Mouse (Mus musculus): ENCODE measurements around the gene Snrpa. TPM values are rescaled to one million over a fixed set of nuclear protein-coding genes. Genes with fewer than 3 reads are reported as not detected.

The Snrpa gene
- total RNA-seq, 2 experiments from 2014 or later: 83.1 to 89.2 TPM

DNA sequence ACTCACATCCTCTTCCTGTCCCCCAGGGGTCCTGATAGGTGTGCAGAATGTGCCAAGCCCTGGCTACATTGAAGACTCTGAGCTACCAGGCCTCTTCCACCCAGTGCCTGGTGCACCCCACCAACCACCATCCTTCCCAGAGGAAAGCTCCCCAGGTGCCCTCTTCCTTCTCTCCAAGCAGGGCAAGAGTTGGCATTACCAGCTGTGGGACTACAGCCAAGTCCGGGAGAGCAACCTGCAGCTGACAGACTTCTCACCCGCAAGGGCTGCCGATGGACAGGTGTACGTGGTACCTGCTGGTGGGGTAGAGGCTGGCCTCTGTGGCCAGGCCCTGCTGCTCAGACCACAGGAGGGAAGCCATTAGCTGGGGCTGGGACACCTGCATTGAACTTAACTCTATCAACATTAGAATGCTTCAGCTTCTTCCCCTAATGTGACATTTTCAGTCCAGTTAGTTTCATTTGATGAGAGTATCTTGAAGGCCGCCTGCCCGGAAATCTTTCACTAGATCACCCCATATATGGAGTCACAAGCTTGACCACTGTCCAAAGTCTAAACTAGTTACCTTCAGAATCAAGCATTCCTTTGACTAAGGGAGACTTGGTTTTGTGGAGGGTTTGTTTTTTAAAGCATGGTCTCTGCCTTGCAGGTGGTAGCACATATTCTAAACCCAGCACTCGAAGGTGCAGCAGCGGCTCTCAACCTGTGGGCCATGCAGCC lies 7.8 kb upstream of the Snrpa start:
- no peak for DNase-seq (ENCODE audit: extremely low spot score in 1 of 2, low spot score in 1 of 2)

DNA sequence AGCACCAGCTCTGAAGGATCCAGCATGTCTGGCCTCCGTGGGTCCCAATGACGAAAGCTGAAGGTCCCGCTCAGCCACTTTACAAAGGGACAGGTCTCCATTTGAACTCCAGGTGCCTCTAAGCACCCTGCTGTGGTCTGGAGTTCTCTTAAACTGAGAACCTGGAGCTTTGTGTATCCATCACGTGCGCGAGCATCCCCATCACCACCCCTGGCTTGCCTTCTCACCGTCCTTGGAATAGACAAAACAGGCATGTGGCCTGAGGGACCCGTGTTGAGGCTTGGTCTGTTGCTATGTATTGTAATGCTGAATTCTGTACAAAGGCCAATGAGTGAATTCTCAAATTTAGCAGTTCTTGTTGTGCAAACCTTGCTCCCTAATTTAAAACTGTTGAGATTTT lies 2.7 kb upstream of the Snrpa start:
- DNase-seq (ENCODE audit: extremely low spot score in 1 of 2, low spot score in 1 of 2): no peak

DNA sequence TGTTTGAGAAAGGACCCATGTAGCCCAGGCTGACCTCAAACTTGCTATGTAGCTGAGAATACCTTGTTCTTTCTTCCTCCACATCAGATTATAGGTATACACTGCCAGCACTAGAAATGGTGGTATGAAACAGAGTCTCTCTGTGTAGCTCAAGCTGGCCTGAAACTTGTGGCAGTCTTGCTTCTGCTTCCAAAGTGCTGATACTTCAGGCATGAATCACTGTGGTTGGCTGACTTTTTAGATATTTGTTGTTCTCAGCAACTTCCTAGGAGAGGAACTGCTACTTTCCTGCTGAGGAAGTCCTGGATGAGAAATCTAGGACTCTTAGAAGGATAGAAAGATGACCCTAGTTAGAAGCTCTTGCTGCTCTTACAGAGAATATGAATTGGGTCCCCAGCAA lies 2.3 kb upstream of the Snrpa start:
- DNase-seq (ENCODE audit: extremely low spot score in 1 of 2, low spot score in 1 of 2): no peak

DNA sequence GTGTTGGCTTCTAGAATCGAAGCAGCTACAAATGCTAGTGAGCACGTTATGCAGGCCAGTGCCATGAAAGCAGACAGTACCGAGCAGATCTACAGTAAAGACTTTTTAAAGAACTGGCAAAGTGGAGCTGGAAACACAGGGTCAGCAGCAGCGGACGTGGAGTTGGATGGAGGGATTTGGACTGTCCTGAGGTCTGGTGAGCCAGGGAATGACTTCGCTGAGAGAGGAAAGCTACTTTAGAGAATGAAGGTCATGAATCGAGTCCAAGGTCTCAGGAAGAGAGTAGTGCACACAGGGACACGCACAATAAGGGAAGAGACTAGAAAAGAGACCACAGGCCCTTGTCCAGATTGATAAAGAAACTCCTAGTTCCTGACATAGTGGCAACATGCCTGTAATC lies 1.6 kb upstream of the Snrpa start:
- DNase-seq (ENCODE audit: extremely low spot score in 1 of 2, low spot score in 1 of 2): no peak

DNA sequence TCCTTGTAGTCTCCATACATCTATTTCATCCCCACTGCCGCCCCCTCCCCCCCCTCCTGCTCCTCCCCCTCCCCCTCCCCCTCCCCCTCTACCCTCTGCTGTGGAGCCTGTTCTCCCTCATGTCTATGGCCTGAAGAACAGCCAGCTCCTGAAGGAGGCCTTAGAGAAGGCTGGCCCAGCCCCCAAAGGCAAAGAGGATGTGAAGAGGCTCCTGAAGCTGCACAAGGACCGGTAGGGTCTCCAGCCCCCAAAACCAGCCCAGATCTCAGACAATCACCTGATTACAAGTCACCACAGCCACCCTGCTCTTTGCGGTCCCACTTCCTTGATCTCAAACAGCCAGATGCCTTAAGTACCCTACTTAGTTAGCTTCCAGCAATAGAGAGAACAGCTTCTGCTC lies 1.1 kb upstream of the Snrpa start:
- no peak for DNase-seq (ENCODE audit: extremely low spot score in 1 of 2, low spot score in 1 of 2)

DNA sequence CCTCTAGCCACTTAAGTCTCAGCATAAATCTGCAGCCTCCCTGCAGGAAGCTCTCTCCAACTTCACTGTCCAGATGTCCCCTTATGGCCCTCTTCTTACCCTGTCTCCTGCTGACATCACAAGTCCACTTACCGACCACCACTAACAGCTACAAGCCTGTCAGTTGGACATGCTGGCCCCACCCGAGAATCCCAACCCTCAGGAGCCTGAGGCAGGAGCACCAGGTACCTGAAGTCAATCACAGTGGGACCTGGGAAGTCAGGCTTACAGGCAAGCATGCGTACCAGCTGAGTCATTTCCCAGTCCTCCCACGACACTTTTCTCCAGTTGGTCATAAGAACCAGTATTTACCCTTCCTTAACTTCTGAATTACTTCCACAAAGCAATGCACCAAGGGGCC lies 2.3 kb downstream of the Snrpa start:
- no peak for DNase-seq (ENCODE audit: extremely low spot score in 1 of 2, low spot score in 1 of 2)

DNA sequence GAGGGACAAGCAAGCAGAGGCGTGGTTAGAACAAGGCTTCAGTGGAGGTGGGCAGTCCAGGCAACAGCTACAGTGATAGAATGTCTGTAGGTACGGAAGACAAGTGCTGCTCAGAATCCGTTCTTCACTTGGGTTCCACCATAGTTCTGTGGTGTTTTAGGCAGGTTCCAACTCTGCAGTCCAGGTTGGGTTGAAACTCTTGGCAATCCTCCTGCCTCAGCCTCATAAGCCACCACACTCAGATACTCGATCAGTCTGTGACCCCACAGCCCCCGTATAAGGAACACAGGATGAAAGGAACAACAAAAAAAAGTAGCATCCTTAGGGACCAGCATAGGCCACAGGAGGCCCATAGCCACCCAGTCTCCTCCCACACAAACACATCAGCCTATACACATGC lies 3.6 kb downstream of the Snrpa start:
- DNase-seq (ENCODE audit: extremely low spot score in 1 of 2, low spot score in 1 of 2): no peak

DNA sequence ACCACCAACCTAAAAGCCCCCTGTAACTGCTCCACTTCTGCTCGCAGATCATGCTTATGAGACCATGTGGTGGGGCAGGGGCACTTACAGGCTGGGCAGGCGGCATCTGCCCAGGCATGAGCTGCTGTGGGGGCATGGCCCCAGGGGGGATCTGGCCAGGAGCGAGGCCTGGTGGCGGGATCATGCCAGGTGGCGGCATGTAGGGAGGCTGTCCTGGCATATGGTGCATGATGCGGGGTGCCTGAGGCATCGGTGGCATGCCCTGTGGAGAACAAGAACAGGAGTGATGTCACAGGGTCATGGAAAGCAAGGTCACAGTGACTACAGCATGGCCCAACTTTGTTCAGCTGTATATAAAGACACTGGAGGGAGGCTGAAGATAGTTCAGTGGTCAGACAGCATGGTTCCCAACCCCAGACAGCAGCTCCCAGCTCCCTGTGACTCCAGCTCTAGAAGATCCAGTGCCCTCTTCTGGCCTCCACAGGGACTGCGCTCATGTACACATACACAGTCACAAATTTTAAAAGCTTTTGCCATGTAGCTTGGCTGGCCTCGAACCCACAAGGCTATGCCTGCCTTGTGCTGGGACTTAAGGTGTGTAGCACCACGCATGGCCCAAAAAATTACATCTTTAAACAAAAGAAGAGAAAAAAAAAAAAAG lies 6.7 kb downstream of the Snrpa start:
- no peak for DNase-seq (ENCODE audit: extremely low spot score in 1 of 2, low spot score in 1 of 2)

DNA sequence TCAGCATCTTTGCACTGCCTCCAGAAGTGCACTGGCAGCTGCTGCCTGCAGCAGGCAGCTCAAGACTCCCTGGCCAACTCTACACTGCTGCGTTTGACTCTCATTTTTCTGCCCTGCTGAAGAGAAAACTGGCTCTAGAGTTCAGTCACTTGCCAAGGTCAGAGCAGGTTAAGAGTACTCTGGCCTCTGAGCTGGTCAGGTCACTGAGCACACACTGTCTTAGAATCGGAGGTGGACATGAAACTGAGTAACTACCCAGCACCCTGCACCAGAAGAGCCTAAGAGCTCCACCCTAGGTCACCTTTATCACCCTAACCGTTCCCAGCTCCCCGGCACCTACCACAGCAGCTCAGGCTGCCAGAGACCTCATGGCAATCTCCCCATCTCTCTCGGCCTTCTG lies 10.1 kb downstream of the Snrpa start:
- no peak for DNase-seq (ENCODE audit: extremely low spot score in 1 of 2, low spot score in 1 of 2)

DNA sequence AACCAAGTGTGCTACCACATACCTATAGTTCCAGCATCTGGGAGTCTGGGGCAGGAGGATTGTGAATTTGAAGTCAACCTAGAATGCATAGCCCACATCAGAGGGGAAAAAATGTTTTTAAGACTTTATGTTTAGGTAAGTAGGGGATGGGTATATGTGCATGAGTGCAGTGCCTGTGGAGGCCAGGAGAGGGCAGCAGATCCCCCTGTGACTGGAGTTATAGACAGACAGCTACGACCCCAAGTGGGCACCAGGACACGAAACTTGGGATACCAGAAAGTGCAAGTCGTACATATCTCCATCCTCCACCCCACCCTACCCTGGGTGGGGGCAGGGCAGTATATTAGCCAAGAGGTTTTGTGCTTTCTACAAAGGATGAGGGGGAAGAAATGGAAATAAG lies 11.1 kb downstream of the Snrpa start:
- DNase-seq (ENCODE audit: extremely low spot score in 1 of 2, low spot score in 1 of 2): no peak

DNA sequence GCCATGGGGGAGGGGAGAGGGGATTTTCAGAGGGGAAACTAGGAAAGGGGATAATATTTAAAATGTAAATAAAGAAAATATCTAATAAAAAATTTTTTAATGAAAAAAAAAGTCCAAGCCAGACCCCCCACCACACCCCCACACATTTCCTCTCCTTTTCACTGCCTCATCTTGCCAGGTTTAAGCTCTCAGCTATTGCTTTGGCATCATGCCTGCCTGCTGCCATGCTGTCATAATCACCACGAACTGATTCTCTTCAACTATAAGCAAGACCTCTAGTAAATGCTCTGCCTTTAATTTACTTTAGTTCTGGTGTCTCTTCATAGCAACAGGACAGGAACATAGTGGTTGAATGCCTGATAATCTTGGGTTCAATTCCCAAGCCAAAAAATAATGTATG lies 13.6 kb downstream of the Snrpa start:
- no peak for DNase-seq (ENCODE audit: extremely low spot score in 1 of 2, low spot score in 1 of 2)

DNA sequence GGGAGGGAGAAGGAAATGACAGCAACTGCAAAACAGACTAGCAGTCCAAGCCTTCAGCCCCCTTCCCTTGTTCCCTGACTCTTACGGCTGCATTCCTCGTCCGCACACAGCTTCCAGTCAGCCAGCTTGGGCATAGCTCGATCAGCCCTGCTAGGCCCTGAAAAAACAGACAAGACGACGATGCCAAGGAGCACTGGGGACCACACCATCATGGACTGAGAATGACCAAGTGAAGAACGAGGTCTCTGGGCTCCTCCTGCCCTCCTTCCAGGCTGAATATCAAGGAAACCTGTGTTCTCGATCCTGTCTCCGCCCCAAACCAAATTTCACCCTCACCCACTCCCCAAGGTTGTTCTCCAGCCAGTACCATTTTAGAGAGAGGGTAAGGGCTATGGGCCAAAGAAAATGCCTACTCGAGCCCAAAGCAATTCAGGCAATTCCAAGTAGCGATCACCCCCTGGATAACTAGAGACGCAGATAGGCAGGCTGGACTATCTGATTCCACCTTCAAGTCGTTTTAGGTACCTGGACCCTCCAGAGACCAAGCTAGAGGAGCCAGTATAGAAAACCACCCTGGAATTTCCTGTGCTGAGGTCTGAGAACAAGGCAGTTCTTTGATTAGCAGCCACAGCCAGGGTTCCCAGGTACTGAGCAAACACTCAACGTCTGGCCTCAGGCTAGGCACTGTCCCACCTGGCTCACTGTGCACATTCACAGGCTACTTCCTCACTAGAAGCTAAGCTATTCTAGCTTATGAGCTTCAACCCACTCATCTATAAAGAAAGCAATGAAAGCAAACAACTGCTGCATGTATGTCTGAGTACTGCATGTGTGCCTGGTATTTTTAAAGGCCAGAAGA lies 15.0 kb downstream of the Snrpa start, which contains the start of the genes Gm21983 and Mia:
Gm21983 (minus strand) TSS at position 250 of the 859 bp plus-strand sequence.
Mia (minus strand) TSS at position 321 of the 859 bp plus-strand sequence.
- DNase-seq (ENCODE audit: extremely low spot score in 1 of 2, low spot score in 1 of 2): no peak

DNA sequence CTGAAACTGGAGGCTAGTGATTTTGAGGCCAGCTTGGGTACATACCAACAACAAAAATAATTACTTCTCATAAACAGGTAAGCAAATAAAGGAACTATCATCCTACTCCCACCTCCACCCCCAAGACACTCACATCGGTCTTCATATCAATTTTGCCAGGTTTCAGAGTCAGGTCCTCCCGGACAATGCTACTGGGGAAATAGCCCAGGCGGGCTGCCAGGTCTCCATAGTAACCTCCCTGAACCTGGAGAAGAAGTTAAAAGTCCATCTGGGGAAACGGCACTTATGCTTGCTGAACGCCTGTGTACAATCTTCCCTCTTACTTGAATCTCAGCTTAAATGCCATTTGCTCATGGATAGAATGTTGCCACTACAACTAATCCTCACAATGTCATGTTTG lies 16.0 kb downstream of the Snrpa start:
- DNase-seq (ENCODE audit: extremely low spot score in 1 of 2, low spot score in 1 of 2): no peak

DNA sequence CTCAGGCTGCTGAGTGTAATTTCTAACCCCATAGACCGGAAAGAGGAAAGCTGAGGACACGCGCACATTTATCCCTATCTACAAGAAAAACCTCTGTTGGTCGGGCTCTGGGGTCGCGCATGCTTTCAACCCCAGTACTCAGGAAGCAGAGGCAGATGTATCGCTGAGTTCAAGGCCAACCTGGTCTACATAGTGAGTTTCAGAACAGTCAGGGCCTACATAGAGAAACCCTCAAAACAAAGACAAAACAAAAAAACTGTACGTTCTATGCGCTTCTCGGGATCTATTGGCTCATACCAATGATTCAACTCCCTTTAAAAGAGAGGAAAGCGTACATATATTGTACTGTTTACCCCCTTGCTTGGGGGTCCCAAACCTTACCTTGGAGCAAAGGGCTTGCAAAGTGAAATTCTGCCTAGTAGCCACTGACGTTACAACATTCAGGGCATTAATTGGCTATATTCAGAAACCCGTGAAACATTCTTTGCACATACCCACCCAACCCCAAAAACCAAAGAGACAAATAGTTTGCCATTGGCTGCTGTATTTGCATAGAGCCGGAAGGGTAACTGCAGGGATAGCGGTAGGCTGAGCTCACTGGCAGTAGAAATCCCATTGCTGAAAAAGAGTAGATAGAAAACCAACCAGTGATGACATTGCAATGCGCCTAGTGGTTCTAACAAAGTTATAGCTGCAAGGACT lies 16.7 kb downstream of the Snrpa start:
- DNase-seq (ENCODE audit: extremely low spot score in 1 of 2, low spot score in 1 of 2): no peak

DNA sequence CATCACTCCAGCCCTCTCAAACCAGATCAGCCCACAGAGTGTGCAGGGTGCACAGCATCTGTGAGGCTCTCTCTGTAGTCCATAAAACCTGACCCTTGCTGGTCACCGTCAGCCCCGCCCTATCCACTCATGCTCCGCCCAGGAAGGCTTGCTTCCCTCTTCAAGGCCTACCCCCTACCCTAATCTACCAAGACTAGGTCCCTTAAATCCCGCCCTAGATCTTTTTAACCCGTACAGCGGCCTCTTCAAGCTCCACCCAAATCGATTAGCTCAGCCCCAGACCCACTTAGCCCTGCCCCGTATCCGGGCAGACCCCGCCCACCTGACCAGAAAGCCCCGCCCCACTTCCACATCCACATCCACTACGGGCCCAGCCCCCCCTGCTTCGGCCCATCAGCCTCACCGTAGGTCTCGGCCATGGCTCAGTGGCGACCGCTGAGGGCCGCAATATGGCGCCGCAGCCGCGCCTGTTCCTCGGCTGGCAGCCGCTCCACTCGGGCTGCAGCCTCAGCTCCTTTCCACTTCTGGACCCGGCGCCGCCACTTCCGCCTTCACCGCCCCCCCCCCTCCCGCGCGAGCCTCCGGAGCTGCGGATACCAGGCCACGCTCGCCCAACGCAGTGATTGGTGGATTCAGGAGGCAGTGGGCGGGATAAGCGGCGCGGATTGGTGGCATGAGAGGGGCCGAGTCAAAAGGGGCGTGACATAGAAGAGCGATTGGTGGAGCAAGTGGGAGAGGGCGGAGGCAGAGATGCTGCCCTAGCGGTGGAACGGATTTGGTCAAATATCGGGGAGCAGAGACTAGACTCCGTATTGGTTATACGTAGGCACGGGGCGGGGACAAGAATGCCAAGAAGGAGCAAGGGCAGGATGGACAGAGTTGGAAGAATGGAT lies 17.5 kb downstream of the Snrpa start, which contains the start of gene Rab4b:
Rab4b (minus strand) TSS at position 573 of the 893 bp plus-strand sequence.
- DNase-seq (ENCODE audit: extremely low spot score in 1 of 2, low spot score in 1 of 2): peak; percentile 94 to 95

DNA sequence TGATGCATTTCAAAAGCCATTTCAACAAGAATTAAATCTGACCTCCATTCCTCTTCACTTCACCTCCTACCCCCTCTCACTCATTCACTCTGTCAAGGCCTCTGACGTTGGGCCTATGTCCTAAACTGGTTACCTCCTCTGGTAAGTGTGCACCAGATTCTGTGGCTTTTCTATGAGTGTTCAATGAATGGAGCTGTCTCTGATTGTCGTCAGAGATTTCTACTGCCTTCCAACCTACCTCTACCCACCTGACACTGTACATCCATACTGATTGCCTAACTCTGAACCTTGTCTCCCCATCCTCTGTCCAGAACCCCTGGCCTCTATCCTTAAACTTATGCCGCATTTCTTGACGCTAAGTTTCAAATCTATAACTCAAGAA lies 18.1 kb downstream of the Snrpa start:
- no peak for DNase-seq (ENCODE audit: extremely low spot score in 1 of 2, low spot score in 1 of 2)

DNA sequence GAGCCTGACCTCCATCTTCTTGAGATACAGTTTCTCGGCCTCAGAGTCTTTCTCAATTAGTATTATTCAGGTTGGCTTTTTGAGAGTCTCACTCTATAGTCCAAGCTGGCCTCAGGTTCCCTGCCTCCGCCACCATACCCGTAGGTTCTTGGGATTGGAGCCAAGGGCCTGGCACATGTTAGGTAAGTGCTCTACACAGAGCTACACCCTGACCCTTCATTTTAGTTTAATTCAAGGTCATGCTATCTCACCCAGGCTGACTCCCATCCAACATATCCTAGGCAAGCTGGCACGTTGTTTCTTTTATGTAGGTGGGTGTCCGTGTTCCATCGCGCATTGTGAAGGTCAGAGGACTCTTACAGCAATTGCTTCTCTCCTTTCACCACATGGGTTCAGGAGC lies 21.2 kb downstream of the Snrpa start:
- no peak for DNase-seq (ENCODE audit: extremely low spot score in 1 of 2, low spot score in 1 of 2)

DNA sequence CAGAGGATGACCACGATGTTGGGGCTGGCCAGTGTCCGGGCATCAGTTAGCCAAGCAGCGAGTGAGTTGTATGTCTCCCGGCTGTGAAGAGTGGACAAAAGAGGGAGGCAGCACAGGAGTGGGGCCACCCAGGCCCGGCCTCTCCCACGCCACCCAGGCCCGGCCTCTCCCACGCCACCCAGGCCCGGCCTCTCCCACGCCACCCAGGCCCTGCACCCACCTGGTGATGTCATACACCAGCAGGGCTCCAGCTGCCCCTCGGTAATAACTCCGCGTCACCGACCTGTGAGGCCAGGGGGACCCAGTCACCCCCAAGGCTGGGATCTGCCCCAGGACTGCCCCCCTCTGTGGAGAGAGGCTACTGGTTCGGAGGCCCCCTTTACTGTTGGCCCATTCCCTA lies 21.6 kb downstream of the Snrpa start:
- DNase-seq (ENCODE audit: extremely low spot score in 1 of 2, low spot score in 1 of 2): no peak

DNA sequence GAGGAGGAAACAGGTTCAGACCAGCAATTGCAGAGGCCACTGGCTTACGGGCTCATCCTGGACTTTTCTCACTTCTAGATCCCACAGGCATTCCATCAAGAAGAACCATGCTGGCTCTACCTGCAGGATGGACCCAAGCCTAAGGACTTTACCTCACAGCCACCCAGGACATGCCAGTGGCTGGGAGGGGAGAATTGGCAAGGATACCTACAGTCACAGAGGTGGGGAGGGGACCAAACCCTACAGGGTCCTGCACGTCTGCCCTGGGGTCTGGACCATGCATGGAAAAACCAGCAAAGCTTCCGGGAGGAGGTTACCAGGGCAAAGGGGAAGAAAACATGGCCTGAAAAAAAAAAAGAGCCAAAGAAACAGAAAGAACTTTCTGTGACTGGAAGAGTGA lies 25.1 kb downstream of the Snrpa start:
- DNase-seq (ENCODE audit: extremely low spot score in 1 of 2, low spot score in 1 of 2): no peak

DNA sequence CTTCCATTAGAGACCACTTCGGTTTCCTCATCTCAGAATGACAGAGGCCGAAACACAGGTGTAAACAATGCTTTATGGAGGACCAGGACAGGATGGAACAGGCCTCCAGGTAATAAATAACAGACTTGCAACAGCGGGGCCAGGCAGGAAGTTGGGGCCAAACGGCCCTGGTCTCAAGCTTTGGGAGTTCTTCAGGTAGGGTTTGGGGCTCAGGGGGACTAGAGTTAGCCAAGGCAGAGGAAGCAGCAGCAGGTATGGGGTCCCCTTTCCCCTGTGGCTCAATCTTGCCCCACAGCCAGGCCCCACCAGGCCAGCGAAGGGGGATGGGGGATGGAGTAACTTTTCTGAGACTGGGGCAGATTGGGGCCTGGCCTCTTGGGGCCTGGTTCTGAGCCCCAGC lies 27.7 kb downstream of the Snrpa start:
- no peak for DNase-seq (ENCODE audit: extremely low spot score in 1 of 2, low spot score in 1 of 2)
